Mouse (Mus musculus) spleen, adult 2 months (tissue): Measurements from ENCODE around the gene Mpped2. TPM values are rescaled to one million over a fixed set of nuclear protein-coding genes. Genes with fewer than 3 reads are reported as not detected.

Experiments used
- DNase-seq, 2 experiments: peaks; one replicate each; pipeline versions ENCODE4 v3.0.0 to v3.0.0-alpha.2; 2012 to 2021; ENCODE audit warnings: low spot score in 2 of 2, low read depth in 1 of 2
- H3K27ac ChIP-seq: fragments of 200-500 bp; 2 replicates; pipeline ENCODE4 v1.5.1; 2012; ENCODE audit warnings: low read length, inconsistent platforms; ENCODE audit not compliant: insufficient read depth
- H3K27me3 ChIP-seq: fragments of 200-500 bp; 2 replicates; pipeline ENCODE4 v1.6.1; 2012; ENCODE audit warnings: mild to moderate bottlenecking, moderate library complexity, low read length, inconsistent platforms; ENCODE audit not compliant: control insufficient read depth, insufficient read depth
- H3K36me3 ChIP-seq: fragments of 200-500 bp; 2 replicates; pipeline ENCODE4 v1.6.1; 2012; ENCODE audit warnings: mild to moderate bottlenecking, low read length, inconsistent platforms; ENCODE audit not compliant: control insufficient read depth, insufficient read depth
- H3K4me1 ChIP-seq: fragments of 200-500 bp; 2 replicates; pipeline ENCODE4 v1.6.1; 2011; ENCODE audit warnings: inconsistent platforms; ENCODE audit not compliant: control insufficient read depth, insufficient read depth, insufficient read length
- H3K4me3 ChIP-seq: fragments of 200-500 bp; 2 replicates; pipeline ENCODE4 v1.5.1; 2011; ENCODE audit warnings: mild to moderate bottlenecking, inconsistent platforms; ENCODE audit not compliant: insufficient read depth, insufficient read length; ENCODE audit errors: extremely low read depth
- CTCF ChIP-seq: fragments of 200-500 bp; IDR thresholded peaks from 2 replicates; pipeline ENCODE4 v1.5.1; 2011; ENCODE audit warnings: mild to moderate bottlenecking, inconsistent platforms; ENCODE audit not compliant: insufficient read depth, insufficient read length, insufficient replicate concordance; ENCODE audit errors: extremely low read depth
- POLR2A ChIP-seq: fragments of 200-500 bp; IDR thresholded peaks from 2 replicates; pipeline ENCODE4 v1.6.1; 2011; ENCODE audit warnings: low read depth, low read length, inconsistent platforms
- WGBS: fragments of 180-500 bp; shearing (Covaris S2); methylation state at CpG from one replicate; pipeline ENCODE4 v1.1.7; 2018; 5-methylcytosine and 5-hydroxymethylcytosine counted together
- polyA plus RNA-seq: library from polyadenylated mRNA; depleted of rRNA; stranded (reverse); fragments of >200 nt; gene quantifications from 2 replicates; pipeline ENCODE4 v1.2.3, GENCODE M21; 2012

The Mpped2 gene
- polyA plus RNA-seq, 1 experiment, result 0.02 TPM

- no peak overlapping the region for H3K27ac ChIP-seq
- DNase-seq, result no peak
- no peaks in the 10 kb centered on the region for H3K27me3 ChIP-seq
- H3K36me3 ChIP-seq, result no peaks in the 10 kb centered on the region
- 81% methylated on average over 5 of the region's 5 CpGs for WGBS
- H3K4me3 ChIP-seq, result no peak overlapping the region
- no peaks in the 10 kb centered on the region for H3K4me1 ChIP-seq
- TF ChIP-seq POLR2A (no peak), CTCF (no peak)
Measured at GRCm38 (mm10) chr2:106822540-106822939, 129.5 kb downstream of the Mpped2 start.

GRCm38 (mm10) chr2:106825461-106825860 lies 132.4 kb downstream of the Mpped2 start:
- H3K4me1 ChIP-seq, result no peaks in the 10 kb centered on the region
- TF ChIP-seq CTCF (no peak), POLR2A (no peak)
- DNase-seq, result no peak
- H3K27me3 ChIP-seq, result no peaks in the 10 kb centered on the region
- H3K4me3 ChIP-seq, result no peak overlapping the region
- 3% methylated on average over 2 of the region's 2 CpGs for WGBS
- H3K36me3 ChIP-seq, result no peaks in the 10 kb centered on the region
- H3K27ac ChIP-seq, result no peak overlapping the region

GRCm38 (mm10) chr2:106826023-106826422 lies 133.0 kb downstream of the Mpped2 start:
- no peaks in the 10 kb centered on the region for H3K4me1 ChIP-seq

GRCm38 (mm10) chr2:106826806-106827205 lies 133.7 kb downstream of the Mpped2 start:
- no peak for DNase-seq
- Histone ChIP-seq H3K27me3 (no peaks in the 10 kb centered on the region), H3K36me3 (no peaks in the 10 kb centered on the region), H3K27ac (no peak overlapping the region), H3K4me3 (no peak overlapping the region), H3K4me1 (no peaks in the 10 kb centered on the region)
- TF ChIP-seq POLR2A (no peak), CTCF (no peak)
- 90% methylated on average over 4 of the region's 4 CpGs for WGBS

More at GRCm38 (mm10) chr2:106826023-106826422, 133.0 kb downstream of the Mpped2 start:
- no peaks in the 10 kb centered on the region for H3K36me3 ChIP-seq
- 83% methylated on average over 1 of the region's 1 CpGs for WGBS
- H3K27me3 ChIP-seq, result no peaks in the 10 kb centered on the region
- TF ChIP-seq POLR2A, result no peak
- TF ChIP-seq CTCF, result no peak
- H3K27ac ChIP-seq, result no peak overlapping the region
- H3K4me3 ChIP-seq, result no peak overlapping the region
- DNase-seq, result no peak

- H3K4me1 ChIP-seq, result no peaks in the 10 kb centered on the region
- 87% methylated on average over 12 of the region's 12 CpGs for whole genome bisulfite sequencing
- DNase-seq, result no peak
- TF ChIP-seq POLR2A, result no peak
- no peak for TF ChIP-seq CTCF
- no peaks in the 10 kb centered on the region for H3K36me3 ChIP-seq
- H3K27me3 ChIP-seq, result no peaks in the 10 kb centered on the region
- H3K27ac ChIP-seq, result no peak overlapping the region
- H3K4me3 ChIP-seq, result no peak overlapping the region
Measured at GRCm38 (mm10) chr2:106828573-106829310, 135.7 kb downstream of the Mpped2 start.

- Histone ChIP-seq H3K4me3 (no peak overlapping the region), H3K36me3 (no peaks in the 10 kb centered on the region), H3K27me3 (no peaks in the 10 kb centered on the region), H3K4me1 (no peaks in the 10 kb centered on the region), H3K27ac (no peak overlapping the region)
- TF ChIP-seq CTCF (no peak), POLR2A (no peak)
- 90% methylated on average over 4 of the region's 4 CpGs for WGBS
- DNase-seq, result no peak
Measured at GRCm38 (mm10) chr2:106829420-106829819, 136.4 kb downstream of the Mpped2 start.

GRCm38 (mm10) chr2:106832577-106832976 lies 139.5 kb downstream of the Mpped2 start:
- Histone ChIP-seq H3K4me3 (no peak overlapping the region), H3K27ac (no peak overlapping the region), H3K36me3 (no peaks in the 10 kb centered on the region), H3K4me1 (no peaks in the 10 kb centered on the region), H3K27me3 (no peaks in the 10 kb centered on the region)
- DNase-seq, result no peak
- no peak for TF ChIP-seq CTCF
- TF ChIP-seq POLR2A, result no peak
- WGBS, result 84% methylated on average over 2 of the region's 2 CpGs
